Mouse (Mus musculus) spleen, adult 18-20 months (tissue): ENCODE measurements around the gene Dnm1.
"Not testable (repeated sequence)": the region's sequence is repeated elsewhere in the genome, so short reads cannot be mapped to it uniquely, and the experiment has no call there.

Source experiments
- DNase-seq, 2 experiments: peaks; one replicate each; pipeline ENCODE4 v3.0.0; 2022; ENCODE audit warnings: mixed read lengths in 2 of 2

Gene Dnm1

GRCm38 (mm10) chr2:32353007-32353542, at the start of gene Dnm1:
TSS of gene Dnm1 (minus strand) at chr2:32353338.
- peak; percentile 70 to 89 for DNase-seq

- DNase-seq = no peak
Observed at GRCm38 (mm10) chr2:32396695-32397094, 43.6 kb upstream of the Dnm1 start.

- DNase-seq = peak; percentile 76 to 80
Observed at GRCm38 (mm10) chr2:32395946-32396621, 42.9 kb upstream of the Dnm1 start.

- DNase-seq = peak; percentile 86 to 96
Observed at GRCm38 (mm10) chr2:32395484-32395945, 42.4 kb upstream of the Dnm1 start, which contains the start of gene Ptges2. TSS of gene Ptges2 (plus strand) at chr2:32395896.

GRCm38 (mm10) chr2:32394973-32395372, 41.8 kb upstream of the Dnm1 start:
- peak in 1 of 2 experiments; percentile 32 for DNase-seq

- no peak for DNase-seq
Observed at GRCm38 (mm10) chr2:32392063-32392462, 38.9 kb upstream of the Dnm1 start.

- DNase-seq = no peak
Observed at GRCm38 (mm10) chr2:32390871-32391270, 37.7 kb upstream of the Dnm1 start.

GRCm38 (mm10) chr2:32389157-32389556, 36.0 kb upstream of the Dnm1 start:
- DNase-seq = no peak

GRCm38 (mm10) chr2:32387706-32388490, 34.8 kb upstream of the Dnm1 start, which contains the start of gene Lcn2:
TSS of gene Lcn2 (minus strand) at chr2:32388252.
- no peak for DNase-seq

GRCm38 (mm10) chr2:32382689-32383088, 29.6 kb upstream of the Dnm1 start:
- DNase-seq = no peak

- peak; percentile 95 to 99 for DNase-seq
Observed at GRCm38 (mm10) chr2:32381775-32382223, 28.7 kb upstream of the Dnm1 start, which contains the start of gene 1110008P14Rik. TSS of gene 1110008P14Rik (minus strand) at chr2:32381938.

GRCm38 (mm10) chr2:32381141-32381774, 28.1 kb upstream of the Dnm1 start:
- no peak for DNase-seq

GRCm38 (mm10) chr2:32380001-32380500, 26.9 kb upstream of the Dnm1 start:
- no peak for DNase-seq

GRCm38 (mm10) chr2:32376963-32377362, 23.8 kb upstream of the Dnm1 start:
- no peak for DNase-seq

- DNase-seq = no peak
Observed at GRCm38 (mm10) chr2:32375317-32375940, 22.3 kb upstream of the Dnm1 start.

- no peak for DNase-seq
Observed at GRCm38 (mm10) chr2:32374191-32374590, 21.1 kb upstream of the Dnm1 start.

- no peak for DNase-seq
Observed at GRCm38 (mm10) chr2:32367315-32367714, 14.2 kb upstream of the Dnm1 start.

GRCm38 (mm10) chr2:32364121-32364520, 11.0 kb upstream of the Dnm1 start:
- DNase-seq = no peak

GRCm38 (mm10) chr2:32363376-32364106, 10.4 kb upstream of the Dnm1 start:
- DNase-seq = no peak

- DNase-seq = peak; percentile 80 to 92
Observed at GRCm38 (mm10) chr2:32362817-32363340, 9.7 kb upstream of the Dnm1 start.

GRCm38 (mm10) chr2:32362274-32362673, 9.1 kb upstream of the Dnm1 start:
- DNase-seq = not testable (repeated sequence)
